Mouse (Mus musculus) layer of hippocampus, adult 9-11 months (tissue): ENCODE measurements at regions not wholly inside any gene's neighbourhood (a gene's known extent, or its start where the extent isn't known, plus 50 kb on each side); places are given as distances from the start of the nearest gene placed in this dataset.

Experiments used
- DNase-seq: peaks from one replicate; pipeline ENCODE4 v3.0.0; 2022

DNA sequence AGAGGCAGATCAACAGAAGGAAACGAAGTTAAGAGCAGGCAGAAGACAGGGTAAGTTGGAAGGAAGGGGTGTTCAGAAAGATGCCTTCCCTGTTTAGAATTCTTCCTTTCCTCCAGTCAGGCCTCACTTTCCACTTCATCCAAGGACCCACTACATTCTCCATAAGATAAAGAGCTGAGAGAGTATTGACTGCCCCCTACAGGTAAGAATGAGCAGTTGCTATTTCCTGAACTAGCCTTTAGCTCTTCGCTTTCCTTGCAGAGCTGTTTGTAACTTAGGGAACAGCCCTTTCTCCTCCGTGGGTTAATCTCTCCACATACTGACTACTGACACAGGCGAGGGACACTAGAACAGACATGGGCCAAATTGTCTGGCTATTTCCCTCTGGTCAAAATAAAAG lies 273.1 kb downstream of the Atp23 start:
- no peak for DNase-seq

DNA sequence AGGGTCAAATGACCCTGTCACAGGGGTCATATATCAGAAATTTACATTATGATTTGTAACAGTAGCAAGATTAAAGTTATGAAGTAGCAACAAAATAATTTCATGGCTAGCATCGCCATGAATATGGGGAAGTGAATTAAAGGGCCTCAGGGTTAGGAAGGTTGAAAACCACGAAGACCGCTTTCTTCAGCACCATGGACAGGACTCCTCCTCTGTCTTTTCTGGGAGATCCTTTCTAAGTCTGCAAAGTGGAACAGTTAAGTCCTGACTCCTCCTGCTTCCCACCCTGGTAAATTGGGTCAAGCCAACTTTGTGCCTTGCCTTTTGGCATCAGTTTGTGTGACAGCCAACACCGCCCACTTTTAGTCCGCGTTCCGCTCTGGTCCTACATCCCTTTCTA lies 275.7 kb downstream of the Atp23 start:
- DNase-seq = no peak

DNA sequence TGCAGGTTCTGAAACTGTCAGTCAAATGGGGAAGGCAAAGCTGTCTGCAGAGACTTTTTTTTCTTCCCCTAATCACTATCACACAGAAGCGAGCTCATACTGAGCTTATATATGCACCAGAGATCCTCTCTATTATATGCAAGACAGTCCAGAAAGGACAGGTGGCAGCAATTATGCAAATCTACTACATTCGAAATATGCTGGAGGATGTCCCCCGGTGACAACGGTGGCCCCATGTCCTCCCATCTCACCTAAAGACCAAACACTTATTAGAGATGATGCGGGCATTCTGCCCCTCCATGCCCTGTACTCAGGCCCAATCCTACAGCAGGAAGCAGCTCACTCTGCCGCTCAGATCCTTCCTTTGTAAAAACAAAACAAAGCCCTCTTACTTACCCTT lies 280.4 kb downstream of the Atp23 start:
- no peak for DNase-seq

DNA sequence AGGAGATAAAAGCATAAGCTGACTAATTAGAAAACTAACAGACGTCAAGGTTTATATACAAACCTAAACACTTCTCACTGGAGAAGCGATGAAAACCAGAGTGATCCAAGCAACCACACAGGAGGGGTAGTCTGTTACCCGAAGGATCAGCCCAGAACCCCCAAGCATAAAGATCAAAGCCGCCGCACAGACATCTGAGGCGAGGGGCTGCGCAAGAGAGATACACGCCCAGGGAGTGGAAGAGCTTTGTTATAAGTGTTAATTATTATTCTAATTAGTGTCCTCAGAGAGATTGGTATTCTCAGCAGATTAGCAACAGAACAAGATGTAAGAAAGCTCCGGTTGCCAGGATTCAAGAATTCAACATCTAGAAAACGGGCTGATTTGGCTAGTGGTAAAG lies 281.2 kb downstream of the Atp23 start:
- no peak for DNase-seq

DNA sequence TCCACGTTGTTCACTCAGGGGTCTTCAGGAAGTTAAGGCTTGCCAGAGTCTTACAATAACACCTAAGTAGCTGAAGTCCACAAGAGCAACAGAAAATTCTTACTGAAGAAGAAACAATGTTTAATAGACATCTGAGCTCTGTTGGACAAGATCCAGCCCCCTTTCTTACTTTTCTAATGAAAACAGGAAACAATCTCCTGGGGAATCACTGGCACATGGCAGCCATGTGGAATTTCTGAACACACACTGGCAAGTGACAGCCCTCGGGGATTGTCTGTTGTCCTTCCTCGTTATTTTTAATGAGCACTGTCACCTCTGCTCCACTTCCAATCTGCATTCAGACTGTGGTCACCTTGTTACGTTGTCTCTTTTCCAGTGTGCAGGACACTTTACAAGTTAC lies 288.9 kb downstream of the Atp23 start:
- no peak for DNase-seq

DNA sequence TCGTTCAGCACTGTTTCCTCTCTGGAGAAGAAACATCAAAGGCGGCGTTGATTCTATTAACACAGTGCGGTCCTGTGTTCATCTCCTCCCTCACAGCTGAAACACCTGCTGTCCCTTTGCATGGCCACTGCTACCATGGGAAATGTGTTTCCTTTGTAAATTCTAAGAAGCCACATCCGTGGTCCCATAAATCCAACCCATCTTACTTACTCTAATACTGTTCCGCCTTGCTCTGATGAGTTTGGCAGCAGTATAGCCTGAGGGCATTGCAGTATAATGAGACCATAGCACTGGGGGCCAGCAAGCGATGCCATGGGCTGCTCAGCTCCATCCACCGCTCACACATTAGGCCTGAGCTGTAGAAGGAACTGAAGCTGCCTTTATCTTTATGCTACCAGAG lies 290.6 kb downstream of the Atp23 start:
- no peak for DNase-seq

DNA sequence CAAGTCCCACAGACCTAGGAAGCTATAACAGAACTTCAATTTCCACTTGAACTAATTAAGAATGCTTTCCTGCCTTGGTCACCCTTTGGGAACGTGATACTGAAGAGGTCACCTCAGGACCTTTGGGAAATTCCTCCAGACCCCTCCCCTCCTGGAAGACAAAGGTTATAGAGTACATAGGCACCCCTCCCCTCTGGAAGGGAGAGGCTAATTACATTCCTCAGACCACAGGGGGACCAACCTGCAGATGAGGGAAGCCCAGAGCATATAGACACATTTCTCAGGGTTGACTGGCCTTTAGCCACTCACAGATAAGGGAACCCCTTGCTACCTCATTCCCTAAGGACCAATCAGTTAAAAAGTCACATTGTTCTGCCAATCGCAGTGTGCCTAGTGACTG lies 301.5 kb downstream of the Atp23 start:
- DNase-seq = no peak

DNA sequence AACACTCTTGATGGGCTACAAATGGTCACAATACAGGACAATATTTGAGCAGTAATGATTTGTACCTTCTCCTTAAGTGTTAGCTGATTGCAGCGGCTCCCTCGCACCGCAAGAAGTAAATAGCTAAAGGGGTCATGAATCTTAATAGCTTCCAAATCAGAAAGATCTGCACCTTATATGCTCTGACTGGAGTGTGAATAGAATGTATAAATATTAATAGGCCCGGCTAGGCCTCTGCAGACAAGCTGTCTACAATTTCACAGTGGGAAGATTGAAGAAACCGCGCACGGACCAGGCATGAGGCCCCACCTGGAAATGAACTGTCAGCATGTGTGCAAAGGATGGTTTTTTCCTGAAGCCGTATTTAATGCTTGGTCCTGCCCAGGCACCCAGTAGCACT lies 333.0 kb downstream of the Atp23 start:
- no peak for DNase-seq

DNA sequence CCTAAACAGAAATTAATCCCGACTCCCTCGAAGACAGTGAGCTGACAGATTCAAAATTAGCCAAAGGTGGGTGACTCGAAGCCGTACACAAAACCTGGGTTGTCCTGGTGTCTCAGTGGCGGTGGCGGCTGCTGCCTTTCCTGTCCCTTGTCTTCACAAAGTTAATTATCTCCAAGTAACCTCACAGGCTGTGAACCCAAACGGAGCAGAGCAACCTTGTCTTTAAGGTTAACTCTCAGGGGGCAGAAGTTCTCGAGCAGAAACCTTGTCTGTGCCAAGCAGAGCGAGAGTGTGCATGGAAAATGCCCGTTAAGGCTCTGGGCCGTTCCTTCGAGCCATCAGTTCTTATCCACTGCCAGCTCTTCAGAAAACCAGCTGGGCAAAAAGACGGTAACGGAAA lies 335.8 kb downstream of the Atp23 start:
- DNase-seq = no peak

DNA sequence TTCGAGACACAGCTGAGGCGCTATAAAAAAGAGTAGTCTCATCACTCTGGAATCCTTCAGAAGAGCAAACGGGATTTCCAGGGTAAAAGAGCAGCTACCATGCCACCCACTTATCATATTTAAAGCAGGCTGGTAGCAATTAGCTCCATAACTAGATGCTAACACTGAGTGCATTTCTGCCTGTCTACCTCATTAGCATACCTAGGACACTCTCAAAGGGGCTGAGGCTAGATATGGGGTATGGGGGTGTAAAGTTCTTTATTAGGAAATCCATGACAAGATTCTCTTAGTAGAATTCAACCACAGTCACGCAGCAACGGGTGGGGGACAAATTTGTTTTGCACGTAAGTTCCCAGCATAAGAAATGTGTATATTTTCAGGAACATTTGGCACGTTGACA lies 346.1 kb downstream of the Atp23 start:
- no peak for DNase-seq

DNA sequence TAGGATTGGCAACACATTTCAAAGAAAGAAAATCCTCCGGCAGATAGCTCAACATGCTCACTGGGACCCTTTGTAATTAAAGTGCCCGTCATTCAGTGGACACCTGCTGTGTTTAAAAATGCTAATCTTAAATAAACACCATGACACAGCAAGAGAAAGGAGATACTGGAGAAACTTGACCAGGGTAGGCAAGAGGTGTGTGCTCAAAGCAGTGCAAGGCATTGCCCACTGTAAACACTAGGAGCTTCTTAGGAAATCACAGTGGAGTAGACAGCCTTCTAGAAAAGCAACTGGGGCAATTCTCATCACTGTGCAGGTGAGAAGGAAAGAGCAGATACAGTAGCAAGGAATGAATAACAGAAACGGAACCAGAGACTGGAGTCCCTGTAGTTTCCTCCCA lies 369.2 kb downstream of the Atp23 start:
- no peak for DNase-seq

DNA sequence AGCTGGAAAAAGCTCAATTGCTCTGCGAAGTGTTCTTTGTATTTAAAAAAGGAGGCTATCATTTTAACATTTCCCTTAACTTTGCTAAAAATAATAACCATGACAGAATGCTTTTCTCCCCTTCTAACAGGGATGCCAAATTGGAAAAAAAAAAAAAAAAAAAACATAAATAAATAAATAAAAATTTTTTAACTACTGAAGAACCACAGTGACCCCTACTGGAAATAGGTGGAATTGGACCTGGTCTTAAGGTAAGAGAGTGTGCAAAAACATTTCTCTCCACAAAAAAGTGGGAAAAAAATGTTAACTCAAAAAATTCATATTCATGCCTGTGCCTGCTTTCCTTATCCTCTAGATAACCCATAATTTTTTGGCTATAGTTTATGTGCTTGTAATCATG lies 369.8 kb downstream of the Atp23 start:
- DNase-seq = no peak

DNA sequence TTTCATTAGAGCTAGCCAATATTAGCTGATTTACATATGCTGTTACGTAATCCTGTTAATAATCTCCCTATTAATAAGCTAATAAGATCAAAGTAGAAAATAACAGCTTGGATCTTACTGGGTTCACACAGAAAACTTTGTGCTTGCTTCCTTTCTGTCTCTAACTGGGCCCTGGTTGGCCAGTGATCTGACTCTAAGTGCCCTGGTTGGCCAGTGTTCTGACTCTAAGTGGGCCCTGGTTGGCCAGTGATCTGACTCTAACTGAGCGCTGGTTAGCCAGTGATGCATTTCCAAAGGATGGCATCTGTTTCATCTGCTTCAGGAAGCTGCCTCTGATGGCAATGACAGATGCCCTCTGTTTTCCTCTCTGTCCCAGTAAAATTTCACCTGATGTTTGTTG lies 372.4 kb downstream of the Atp23 start:
- no peak for DNase-seq

DNA sequence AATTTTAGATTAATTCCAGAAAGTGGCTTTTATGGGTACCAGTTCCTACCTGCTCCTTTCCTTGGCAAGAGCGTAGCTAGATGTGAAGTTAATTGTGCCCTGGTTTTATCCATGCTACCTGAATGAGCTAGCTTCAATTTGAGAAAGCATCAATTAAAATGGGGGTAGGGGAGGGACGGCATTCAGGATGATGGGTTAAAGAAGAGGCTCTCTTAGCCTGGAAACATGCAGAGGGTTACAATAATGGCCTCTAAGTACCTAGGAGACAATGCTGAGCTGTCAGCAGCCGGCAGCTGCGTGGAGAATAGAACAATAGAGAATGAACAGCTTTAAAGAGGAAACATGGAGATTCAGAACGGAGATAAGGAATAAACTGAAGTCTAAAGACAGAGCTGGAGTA lies 375.0 kb downstream of the Atp23 start:
- no peak for DNase-seq

DNA sequence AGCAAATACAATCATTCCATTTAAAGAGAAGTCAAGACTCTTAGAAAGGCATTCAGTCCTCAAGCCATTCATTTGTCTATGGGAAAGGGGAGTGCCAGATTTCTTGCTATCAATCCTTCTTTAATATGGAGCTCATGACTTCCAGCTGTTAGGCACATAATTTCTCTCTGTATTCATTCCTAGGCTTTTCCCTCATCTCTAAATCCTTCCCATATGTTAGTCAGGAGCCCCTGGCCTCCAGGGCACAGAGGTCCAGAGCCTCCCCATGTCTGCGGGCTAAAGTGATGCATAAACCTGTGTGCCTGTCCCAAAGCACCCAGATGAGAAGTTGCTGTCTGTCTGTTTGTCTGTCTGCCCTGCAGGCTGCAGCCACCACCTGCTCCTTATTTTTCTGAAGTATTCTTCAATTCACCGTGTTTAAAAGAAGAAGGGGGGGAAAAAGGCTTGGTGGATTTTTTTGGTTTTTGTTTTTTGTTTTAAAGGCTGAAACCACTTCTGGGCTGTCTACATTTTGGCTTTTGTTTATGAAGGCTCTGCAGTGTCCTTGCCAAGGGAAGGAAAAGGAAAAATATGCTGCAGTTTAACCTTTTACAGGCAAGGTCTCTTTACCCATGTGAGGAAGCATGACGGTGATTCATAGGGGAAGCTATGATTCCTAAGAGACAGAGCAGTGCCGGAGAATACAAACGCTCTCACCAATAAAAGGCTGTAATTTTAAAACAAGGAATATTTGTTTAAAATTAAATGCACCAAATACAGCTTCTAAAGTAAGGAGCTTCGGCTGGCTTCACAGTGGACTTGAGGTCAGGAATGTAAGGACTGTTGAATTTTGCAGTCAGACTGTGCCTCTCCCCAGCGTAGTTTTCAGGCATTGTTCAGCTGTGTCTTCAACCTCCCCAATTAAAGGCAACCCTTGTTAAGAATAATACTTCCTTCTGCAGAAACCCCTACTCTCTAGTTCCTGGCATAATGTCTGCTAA lies 379.0 kb downstream of the Atp23 start:
- no peak for DNase-seq

DNA sequence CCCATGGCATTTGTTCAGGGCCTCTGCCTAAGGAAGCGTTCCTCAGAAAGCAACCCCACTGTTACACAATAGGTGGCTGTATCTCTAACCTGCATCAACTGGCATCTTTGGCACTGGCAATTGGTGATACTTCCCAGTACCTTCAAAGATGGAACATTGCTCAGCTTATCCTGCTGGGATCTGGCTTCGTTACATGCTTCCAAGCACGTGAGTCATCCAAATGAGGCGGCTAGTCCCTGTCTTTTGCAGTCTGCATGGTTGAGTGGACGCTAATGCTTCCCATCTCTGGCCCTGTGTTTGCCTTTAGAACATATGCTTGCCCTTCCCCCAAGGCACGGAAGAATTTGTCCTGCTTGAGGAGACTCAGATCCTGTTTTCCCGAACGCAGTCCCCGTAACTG lies 380.2 kb downstream of the Atp23 start:
- no peak for DNase-seq

DNA sequence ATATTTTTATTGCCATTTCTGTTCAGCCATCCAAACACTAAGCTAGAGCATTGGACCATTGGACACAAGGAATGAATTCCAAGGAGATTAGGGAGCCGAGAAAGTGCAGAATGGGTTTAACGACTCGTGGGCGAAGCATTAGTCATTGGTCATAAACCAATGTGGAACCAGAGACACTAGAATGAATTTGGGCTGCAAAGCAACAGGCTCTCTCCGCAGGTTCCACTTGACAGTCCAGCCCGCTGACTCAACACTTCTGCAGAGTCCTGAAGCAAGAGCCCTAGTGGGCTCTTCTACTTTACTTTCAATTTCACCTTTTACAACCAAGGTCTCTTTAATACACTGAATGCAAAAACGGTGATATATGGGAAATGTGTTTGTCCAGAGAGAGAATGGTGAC lies 388.0 kb downstream of the Atp23 start:
- DNase-seq = no peak

DNA sequence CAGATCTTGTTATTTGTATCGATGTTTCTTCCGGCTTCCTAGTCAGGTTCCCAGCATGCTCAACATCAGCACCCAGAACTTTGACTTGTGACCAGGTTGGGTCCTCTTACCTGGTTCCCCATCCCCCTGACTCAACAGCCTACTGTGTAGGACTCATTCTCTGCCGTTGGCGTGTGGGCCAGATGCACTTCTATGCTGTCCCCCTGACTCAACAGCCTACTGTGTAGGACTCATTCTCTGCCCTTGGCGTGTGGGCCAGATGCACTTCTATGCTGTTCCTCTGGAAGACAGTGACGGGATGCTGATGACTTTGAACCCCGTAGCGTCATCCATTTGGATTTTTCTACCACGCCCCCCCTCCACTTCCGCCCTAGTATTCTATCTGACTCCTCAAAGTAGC lies 389.6 kb downstream of the Atp23 start:
- peak; percentile 96 for DNase-seq

DNA sequence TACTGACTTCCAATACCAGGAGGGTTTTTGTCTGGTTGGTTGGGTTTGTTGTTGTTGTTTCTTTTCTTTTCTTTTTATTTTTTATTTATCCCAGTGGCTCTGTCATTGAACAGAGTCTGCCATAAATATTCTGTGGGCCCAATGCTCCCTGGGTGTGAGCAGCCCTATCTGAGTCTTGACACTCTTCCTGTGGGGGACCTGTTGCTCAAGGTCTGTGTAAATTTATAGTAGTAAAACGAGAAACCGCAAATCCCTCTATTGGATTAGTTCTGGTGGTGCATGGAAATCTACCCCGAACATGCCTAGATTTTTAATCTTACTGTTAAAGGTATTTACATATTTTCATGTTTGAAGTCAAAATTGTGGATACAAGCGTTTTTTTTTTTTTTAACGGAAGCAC lies 395.2 kb downstream of the Atp23 start:
- DNase-seq = no peak

DNA sequence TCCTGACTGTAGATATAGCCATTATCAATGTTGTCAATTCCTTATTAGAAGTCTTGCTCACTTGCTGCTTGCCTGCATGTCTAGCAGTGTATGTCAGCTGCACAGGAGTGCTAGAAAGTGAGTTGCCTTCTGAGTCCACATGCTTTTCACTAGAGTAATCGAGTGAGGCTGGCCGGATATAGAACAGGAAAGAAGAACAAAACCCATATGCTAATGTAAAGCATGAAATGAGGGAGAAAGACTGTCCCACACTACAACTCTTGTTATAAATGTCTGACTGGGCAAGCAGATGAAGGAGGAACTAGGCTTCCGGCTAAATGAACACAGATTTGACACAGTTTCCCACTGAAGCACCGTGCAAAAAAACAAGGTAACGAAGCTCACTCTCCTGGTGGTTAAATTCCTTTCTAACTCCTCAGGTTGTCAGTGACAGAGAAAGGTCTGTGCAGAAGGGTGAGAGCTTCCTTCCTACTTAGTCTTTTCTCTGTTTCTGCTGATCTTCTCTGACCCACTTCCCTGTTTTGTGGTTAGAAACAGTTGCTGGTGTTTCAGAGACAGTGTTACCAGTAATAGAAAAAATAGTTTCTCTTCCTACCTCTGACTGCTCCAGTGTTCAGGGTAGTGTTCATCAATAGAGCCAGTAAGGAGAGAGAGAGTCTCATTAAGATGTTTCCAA lies 399.0 kb downstream of the Atp23 start:
- DNase-seq = peak; percentile 38

DNA sequence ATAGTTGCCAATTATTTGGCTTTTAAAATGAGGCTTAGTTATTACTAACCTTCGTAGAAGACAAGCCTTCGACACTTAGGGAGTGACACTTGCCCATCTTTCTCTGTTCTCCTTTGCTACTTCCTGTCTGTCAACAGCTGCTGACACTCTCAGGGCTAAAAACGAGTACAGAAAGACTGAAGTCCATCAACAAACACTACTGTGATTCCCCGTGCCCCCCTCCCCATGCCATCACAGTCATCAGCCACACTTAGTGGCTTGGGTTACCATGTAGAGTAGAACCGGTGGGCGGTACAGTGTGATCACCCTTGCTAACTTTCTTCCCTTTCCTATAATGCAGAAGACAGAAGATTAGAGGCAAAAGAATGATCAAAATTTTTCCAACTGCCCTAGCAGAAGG lies 402.4 kb downstream of the Atp23 start:
- peak; percentile 16 for DNase-seq

DNA sequence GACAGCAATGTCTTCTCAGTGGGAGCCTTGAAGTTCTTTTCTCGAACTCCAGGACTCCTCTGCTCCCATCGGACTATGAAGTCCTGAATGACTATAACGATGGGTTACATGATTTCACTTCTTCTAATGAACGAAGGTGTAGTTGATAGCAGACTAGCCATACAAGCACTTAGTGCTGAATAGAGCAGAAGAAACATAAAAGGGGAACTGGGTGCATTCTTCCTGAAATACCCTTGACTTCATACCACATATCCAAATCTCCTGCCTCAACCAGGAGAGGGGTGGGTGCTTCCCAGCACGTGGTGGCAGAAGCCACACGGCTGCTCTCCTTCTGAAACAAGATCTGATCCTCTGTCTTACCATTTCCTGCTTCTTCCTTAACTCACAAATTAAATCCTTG lies 407.4 kb downstream of the Atp23 start:
- DNase-seq = no peak

DNA sequence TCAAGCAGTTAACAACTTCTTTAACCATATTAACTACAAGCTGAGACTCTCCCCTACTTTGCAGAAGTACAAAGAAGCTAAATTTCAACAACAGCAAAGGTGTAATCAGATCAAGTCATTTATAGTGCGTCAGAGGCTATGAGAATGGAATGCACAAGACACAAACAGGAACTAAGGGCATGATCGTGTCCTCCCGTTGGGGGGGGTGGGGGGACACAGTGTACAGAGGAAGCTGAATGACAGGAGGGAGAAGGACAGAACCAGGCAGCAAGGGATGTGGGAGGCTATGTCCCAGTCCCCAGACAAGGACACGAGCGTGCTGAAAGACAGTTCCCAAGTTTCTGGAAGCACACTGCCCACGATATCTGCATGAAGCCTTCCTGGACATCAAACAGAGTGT lies 408.9 kb downstream of the Atp23 start:
- DNase-seq = no peak

DNA sequence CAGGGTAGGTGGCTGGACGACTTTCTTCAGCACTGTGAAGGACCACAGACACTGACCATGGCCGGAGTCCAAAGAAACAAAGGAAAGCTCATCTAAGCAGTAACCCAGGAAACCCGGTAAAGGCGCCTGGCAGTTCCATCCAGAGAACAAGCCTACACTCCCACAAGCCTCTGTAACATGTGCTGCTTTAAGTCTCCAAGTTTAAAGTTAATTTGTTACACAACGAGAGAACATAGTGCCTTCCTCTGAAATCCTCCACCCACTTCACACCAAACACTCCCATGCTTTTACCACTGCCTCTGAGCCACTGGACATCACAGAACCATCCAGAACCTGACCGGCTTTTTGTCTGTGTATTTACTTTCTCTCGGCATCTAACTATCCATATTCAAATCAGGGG lies 416.0 kb downstream of the Atp23 start:
- DNase-seq = no peak

DNA sequence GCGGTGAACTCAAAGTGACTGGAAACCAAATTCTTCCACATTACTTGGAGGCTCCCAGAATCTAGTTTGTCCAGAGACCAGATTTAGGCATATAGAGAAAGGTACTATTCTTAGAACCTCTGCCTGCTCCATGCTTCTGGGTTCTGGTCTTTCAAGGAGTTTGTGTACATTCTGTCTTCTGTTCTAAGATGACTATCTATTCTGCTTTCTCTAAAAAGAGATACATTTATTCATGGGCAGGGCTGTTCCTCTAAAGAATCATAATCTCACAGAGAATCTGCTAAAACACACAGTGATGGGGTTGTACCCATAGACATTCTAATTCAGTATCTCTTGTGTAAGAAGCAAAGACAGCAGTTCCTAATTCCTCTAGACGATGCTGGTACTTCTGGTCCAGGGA lies 417.7 kb downstream of the Atp23 start:
- DNase-seq = no peak
